Mouse (Mus musculus) hindbrain, embryonic 16.5 days (tissue): ENCODE measurements around the gene Tmem62. TPM values are rescaled to one million over a fixed set of nuclear protein-coding genes. Genes with fewer than 3 reads are reported as not detected.
"Not testable (repeated sequence)": the region's sequence is repeated elsewhere in the genome, so short reads cannot be mapped to it uniquely, and the experiment has no call there.

Source experiments
- ATAC-seq: fragments of 200-750 bp; cut with Nextera tagmentation; 2 replicates; pipeline ENCODE4 v1.8.0; 2017; ENCODE audit warnings: moderate TSS enrichment, moderate library complexity
- H3K27ac ChIP-seq: fragments of 300-500 bp; sonication (generic); 2 replicates; pipeline ENCODE4 v1.5.1; 2014; ENCODE audit warnings: low read depth, mild to moderate bottlenecking, control low read depth, low read length, moderate library complexity
- H3K27me3 ChIP-seq: fragments of 300-500 bp; sonication (generic); replicated peaks from 2 replicates; pipeline ENCODE4 v1.6.1; 2014; ENCODE audit warnings: low read length; ENCODE audit not compliant: control insufficient read depth, insufficient read depth
- H3K36me3 ChIP-seq: fragments of 300-500 bp; sonication (generic); 2 replicates; pipeline ENCODE4 v1.6.1; 2014; ENCODE audit warnings: mild to moderate bottlenecking, low read length, moderate library complexity, mixed read lengths; ENCODE audit not compliant: control insufficient read depth, insufficient read depth
- H3K4me1 ChIP-seq: fragments of 300-500 bp; sonication (generic); 2 replicates; pipeline ENCODE4 v1.6.1; 2014; ENCODE audit warnings: low read depth, low read length; ENCODE audit not compliant: control insufficient read depth, insufficient read depth
- H3K4me2 ChIP-seq: fragments of 300-500 bp; sonication (generic); 2 replicates; pipeline ENCODE4 v1.6.1; 2014; ENCODE audit warnings: mild to moderate bottlenecking, low read length, control low read depth, moderate library complexity
- H3K4me3 ChIP-seq: fragments of 300-500 bp; sonication (generic); 2 replicates; pipeline ENCODE4 v1.5.1; 2014; ENCODE audit warnings: mild to moderate bottlenecking, low read length, control low read depth, moderate library complexity
- H3K9ac ChIP-seq: fragments of 300-500 bp; sonication (generic); 2 replicates; pipeline ENCODE4 v1.6.1; 2014; ENCODE audit warnings: low read depth, mild to moderate bottlenecking, control low read depth, low read length, moderate library complexity
- H3K9me3 ChIP-seq: fragments of 300-500 bp; sonication (generic); 2 replicates; pipeline ENCODE4 v1.6.1; 2014; ENCODE audit warnings: mild to moderate bottlenecking, low read length, moderate library complexity; ENCODE audit not compliant: control insufficient read depth
- WGBS: fragments of 180-500 bp; shearing (Covaris S2); extraction: QIAGEN DNeasy Blood & Tissue Kit; methylation state at CpG from one replicate; pipeline ENCODE4 v1.1.7; 2014; 5-methylcytosine and 5-hydroxymethylcytosine counted together
- microRNA-seq: library from miRNA; unstranded; fragments of <30 nt; microRNA quantifications from one replicate; pipeline ENCODE4, GENCODE M21; 2017
- polyA plus RNA-seq: library from polyadenylated mRNA; unstranded; fragments of >200 nt; fragmentation: Nextera tagmentation; extraction: Ambion mirVana; gene quantifications from 2 replicates; pipeline ENCODE4 v1.2.1, GENCODE M21; 2015

Gene Tmem62
- polyA plus RNA-seq, 1 experiment from 2014 or later: 16.3 TPM

GRCm38 (mm10) chr2:121038851-121039250 lies 62.0 kb downstream of the Tmem62 start:
- H3K4me3 ChIP-seq, H3K36me3 ChIP-seq, H3K9ac ChIP-seq, ATAC-seq, H3K27ac ChIP-seq, H3K4me1 ChIP-seq, H3K27me3 ChIP-seq, H3K9me3 ChIP-seq, H3K4me2 ChIP-seq: not testable (repeated sequence)
- 93% methylated on average over 1 of the region's 1 CpGs for WGBS

- Histone ChIP-seq H3K4me1 (no peaks in the 10 kb centered on the region), H3K4me3 (no peak overlapping the region), H3K27ac (no peak overlapping the region), H3K27me3 (no peaks in the 10 kb centered on the region), H3K9ac (no peak overlapping the region), H3K36me3 (no peaks in the 10 kb centered on the region), H3K9me3 (no peaks in the 10 kb centered on the region), H3K4me2 (no peak overlapping the region)
- no peak for ATAC-seq
- WGBS: 91% methylated on average over 1 of the region's 1 CpGs
Observed at GRCm38 (mm10) chr2:121039382-121039781, 62.6 kb downstream of the Tmem62 start.

GRCm38 (mm10) chr2:121041098-121041497 lies 64.3 kb downstream of the Tmem62 start:
- no peak overlapping the region for H3K27ac ChIP-seq
- H3K4me1 ChIP-seq: no peaks in the 10 kb centered on the region
- H3K9ac ChIP-seq: no peak overlapping the region
- H3K27me3 ChIP-seq: no peaks in the 10 kb centered on the region
- no peak overlapping the region for H3K4me3 ChIP-seq
- 44% methylated on average over 5 of the region's 5 CpGs for WGBS
- no peaks in the 10 kb centered on the region for H3K36me3 ChIP-seq
- H3K9me3 ChIP-seq: no peaks in the 10 kb centered on the region
- H3K4me2 ChIP-seq: no peak overlapping the region
- no peak for ATAC-seq

- ATAC-seq: no peak
- Histone ChIP-seq H3K27me3 (no peaks in the 10 kb centered on the region), H3K27ac (no peak overlapping the region), H3K4me2 (no peak overlapping the region), H3K9ac (no peak overlapping the region), H3K36me3 (no peaks in the 10 kb centered on the region), H3K9me3 (no peaks in the 10 kb centered on the region), H3K4me3 (no peak overlapping the region), H3K4me1 (no peaks in the 10 kb centered on the region)
- WGBS: 73% methylated on average over 4 of the region's 4 CpGs
Observed at GRCm38 (mm10) chr2:121045653-121046052, 68.8 kb downstream of the Tmem62 start.

GRCm38 (mm10) chr2:121052176-121052575 lies 75.4 kb downstream of the Tmem62 start:
- Histone ChIP-seq H3K9ac (no peak overlapping the region), H3K4me3 (no peak overlapping the region), H3K4me2 (no peak overlapping the region), H3K36me3 (no peaks in the 10 kb centered on the region), H3K9me3 (no peaks in the 10 kb centered on the region), H3K27me3 (no peaks in the 10 kb centered on the region), H3K27ac (no peak overlapping the region), H3K4me1 (no peaks in the 10 kb centered on the region)
- no peak for ATAC-seq
- WGBS: 87% methylated on average over 5 of the region's 5 CpGs

- Histone ChIP-seq H3K4me2 (no peak overlapping the region), H3K4me1 (no peaks in the 10 kb centered on the region), H3K27ac (no peak overlapping the region), H3K27me3 (no peaks in the 10 kb centered on the region), H3K4me3 (no peak overlapping the region), H3K36me3 (no peaks in the 10 kb centered on the region), H3K9ac (no peak overlapping the region), H3K9me3 (no peaks in the 10 kb centered on the region)
- 78% methylated on average over 2 of the region's 2 CpGs for WGBS
- no peak for ATAC-seq
Observed at GRCm38 (mm10) chr2:121054060-121054459, 77.2 kb downstream of the Tmem62 start.

- H3K4me1 ChIP-seq: no peaks in the 10 kb centered on the region
- no peak for ATAC-seq
- H3K4me2 ChIP-seq: no peak overlapping the region
- 91% methylated on average over 6 of the region's 6 CpGs for WGBS
- no peak overlapping the region for H3K4me3 ChIP-seq
- H3K36me3 ChIP-seq: no peaks in the 10 kb centered on the region
- no peaks in the 10 kb centered on the region for H3K9me3 ChIP-seq
- no peak overlapping the region for H3K9ac ChIP-seq
- no peak overlapping the region for H3K27ac ChIP-seq
- H3K27me3 ChIP-seq: no peaks in the 10 kb centered on the region
Observed at GRCm38 (mm10) chr2:121055915-121056314, 79.1 kb downstream of the Tmem62 start.

Small RNA genes lying within 50 kb of the gene (microRNA-seq; reads per million reads assigned to microRNA genes)
- not detected for gene Gm44325

Other genes starting within 250 kb of the Tmem62 start
- 5.9 and 6.3 TPM in 2 replicates for gene Cdan1, start 126.9 kb upstream of the Tmem62 start, polyA plus RNA-seq
- 11.1 and 11.5 TPM in 2 replicates for gene Ttbk2, start 126.4 kb upstream of the Tmem62 start, polyA plus RNA-seq
- 33.4 and 38.2 TPM in 2 replicates for gene Ubr1, start 6.3 kb upstream of the Tmem62 start, polyA plus RNA-seq
- 78.2 and 80.5 TPM in 2 replicates for gene Ccndbp1, start 31.4 kb downstream of the Tmem62 start, polyA plus RNA-seq
- gene Epb42, start 60.1 kb downstream of the Tmem62 start, polyA plus RNA-seq: 0.06 and 0.56 TPM in 2 replicates
- gene Tgm5, start 108.8 kb downstream of the Tmem62 start, polyA plus RNA-seq: 0.16 and 0.35 TPM in 2 replicates
- not detected in 2 replicates for gene Tgm7, start 132.8 kb downstream of the Tmem62 start, polyA plus RNA-seq
- 25.2 and 25.6 TPM in 2 replicates for gene Adal, start 163.4 kb downstream of the Tmem62 start, polyA plus RNA-seq
- gene Lcmt2, start 163.6 kb downstream of the Tmem62 start, polyA plus RNA-seq: 18.1 and 18.5 TPM in 2 replicates
- 38.3 and 45.0 TPM in 2 replicates for gene Tubgcp4, start 193.6 kb downstream of the Tmem62 start, polyA plus RNA-seq
- 6.9 and 7.0 TPM in 2 replicates for gene Zscan29, start 194.1 kb downstream of the Tmem62 start, polyA plus RNA-seq